Mouse (Mus musculus) testis, adult 2 months (tissue): ENCODE measurements around the gene Pjvk. TPM values are rescaled to one million over a fixed set of nuclear protein-coding genes. Genes with fewer than 3 reads are reported as not detected.
A peak's percentile ranks its signal among the peaks of the same experiment; 100 is the strongest.

Experiments used
- H3K27ac ChIP-seq: fragments of 200-500 bp; 2 replicates; pipeline ENCODE4 v1.5.1; 2012; ENCODE audit warnings: low read depth, low read length; ENCODE audit not compliant: control insufficient read depth, insufficient read depth
- H3K27me3 ChIP-seq: fragments of 200-500 bp; 2 replicates; pipeline ENCODE4 v1.6.1; 2012; ENCODE audit warnings: mild to moderate bottlenecking, low read length, moderate library complexity; ENCODE audit not compliant: control insufficient read depth, insufficient read depth
- H3K36me3 ChIP-seq: fragments of 200-500 bp; 2 replicates; pipeline ENCODE4 v1.6.1; 2012; ENCODE audit warnings: mild to moderate bottlenecking, low read length; ENCODE audit not compliant: control insufficient read depth, insufficient read depth
- H3K4me1 ChIP-seq: fragments of 200-500 bp; 2 replicates; pipeline ENCODE4 v1.6.1; 2012; ENCODE audit warnings: low read length; ENCODE audit not compliant: control insufficient read depth, insufficient read depth
- H3K4me3 ChIP-seq: fragments of 200-500 bp; 2 replicates; pipeline ENCODE4 v1.5.1; 2012; ENCODE audit warnings: low read depth, mild to moderate bottlenecking, low read length, moderate library complexity, mixed read lengths; ENCODE audit not compliant: control insufficient read depth
- CTCF ChIP-seq: fragments of 200-500 bp; IDR thresholded peaks from 2 replicates; pipeline ENCODE4 v1.5.1; 2012; ENCODE audit warnings: low read depth, mild to moderate bottlenecking, inconsistent platforms, low read length, moderate library complexity; ENCODE audit not compliant: control insufficient read depth, insufficient read depth, insufficient replicate concordance
- POLR2A ChIP-seq: fragments of 200-500 bp; IDR thresholded peaks from 2 replicates; pipeline ENCODE4 v1.6.1; 2012; ENCODE audit warnings: low read depth, mild to moderate bottlenecking, inconsistent platforms, low read length, moderate library complexity; ENCODE audit not compliant: control insufficient read depth
- polyA plus RNA-seq: library from polyadenylated mRNA; depleted of rRNA; stranded (reverse); fragments of >200 nt; gene quantifications from 2 replicates; pipeline ENCODE4 v1.2.3, GENCODE M21; 2012

Pjvk gene
- polyA plus RNA-seq, 1 experiment: 0.52 TPM

GRCm38 (mm10) chr2:76676401-76677226 is 28.3 kb downstream of the Pjvk start:
- Histone ChIP-seq H3K27me3 (no peaks in the 10 kb centered on the region), H3K27ac (no peak overlapping the region), H3K36me3 (no peaks in the 10 kb centered on the region), H3K4me3 (peak overlapping the region; percentile 93), H3K4me1 (peaks cover 11% of the 10 kb centered on the region)
- no peak for TF ChIP-seq POLR2A
- no peak for TF ChIP-seq CTCF

- no peak overlapping the region for H3K27ac ChIP-seq
- H3K4me1 ChIP-seq: no peaks in the 10 kb centered on the region; the same call in 1 of the 2 replicates
- TF ChIP-seq POLR2A (no peak), CTCF (no peak)
- no peaks in the 10 kb centered on the region; the same call in 1 of the 2 replicates for H3K27me3 ChIP-seq
- no peak overlapping the region for H3K4me3 ChIP-seq
- H3K36me3 ChIP-seq: no peaks in the 10 kb centered on the region; the same call in 1 of the 2 replicates
Observed at GRCm38 (mm10) chr2:76682301-76682700, 34.0 kb downstream of the Pjvk start.

GRCm38 (mm10) chr2:76686986-76687385 is 38.7 kb downstream of the Pjvk start:
- Histone ChIP-seq H3K4me3 (no peak overlapping the region), H3K27ac (no peak overlapping the region), H3K4me1 (no peaks in the 10 kb centered on the region; the same call in 1 of the 2 replicates), H3K27me3 (no peaks in the 10 kb centered on the region; the same call in 1 of the 2 replicates), H3K36me3 (peaks cover 1% of the 10 kb centered on the region; the same call in 1 of the 2 replicates)
- TF ChIP-seq POLR2A (no peak), CTCF (no peak)

- H3K36me3 ChIP-seq: peaks cover 1% of the 10 kb centered on the region; the same call in 1 of the 2 replicates
Observed at GRCm38 (mm10) chr2:76687608-76688007, 39.3 kb downstream of the Pjvk start.

GRCm38 (mm10) chr2:76688162-76688561 is 39.9 kb downstream of the Pjvk start:
- H3K4me3 ChIP-seq: no peak overlapping the region
- H3K36me3 ChIP-seq: peaks cover 1% of the 10 kb centered on the region; the same call in 1 of the 2 replicates
- TF ChIP-seq CTCF (no peak), POLR2A (no peak)
- H3K27ac ChIP-seq: peak overlapping the region; percentile 29; the same call in 1 of the 2 replicates
- no peaks in the 10 kb centered on the region; the same call in 1 of the 2 replicates for H3K4me1 ChIP-seq
- H3K27me3 ChIP-seq: no peaks in the 10 kb centered on the region

More at GRCm38 (mm10) chr2:76687608-76688007, 39.3 kb downstream of the Pjvk start:
- Histone ChIP-seq H3K4me1 (no peaks in the 10 kb centered on the region; the same call in 1 of the 2 replicates), H3K27me3 (no peaks in the 10 kb centered on the region; the same call in 1 of the 2 replicates), H3K27ac (no peak overlapping the region), H3K4me3 (no peak overlapping the region)
- no peak for TF ChIP-seq POLR2A

- TF ChIP-seq CTCF: no peak
- no peak for TF ChIP-seq POLR2A
- peak overlapping the region; percentile 57 for H3K27ac ChIP-seq
- no peaks in the 10 kb centered on the region for H3K27me3 ChIP-seq
- H3K36me3 ChIP-seq: peaks cover 1% of the 10 kb centered on the region; the same call in 1 of the 2 replicates
- H3K4me3 ChIP-seq: no peak overlapping the region
- H3K4me1 ChIP-seq: no peaks in the 10 kb centered on the region; the same call in 1 of the 2 replicates
Observed at GRCm38 (mm10) chr2:76690436-76691204, 42.3 kb downstream of the Pjvk start.

GRCm38 (mm10) chr2:76693765-76694164 is 45.5 kb downstream of the Pjvk start:
- Histone ChIP-seq H3K27me3 (no peaks in the 10 kb centered on the region), H3K27ac (peak overlapping the region; percentile 60; the same call in 1 of the 2 replicates), H3K4me1 (no peaks in the 10 kb centered on the region), H3K4me3 (no peak overlapping the region), H3K36me3 (no peaks in the 10 kb centered on the region; the same call in 1 of the 2 replicates)
- TF ChIP-seq POLR2A (no peak), CTCF (no peak)

GRCm38 (mm10) chr2:76695290-76695689 is 47.0 kb downstream of the Pjvk start:
- H3K36me3 ChIP-seq: no peaks in the 10 kb centered on the region; the same call in 1 of the 2 replicates
- no peaks in the 10 kb centered on the region for H3K4me1 ChIP-seq
- H3K27ac ChIP-seq: no peak overlapping the region
- no peaks in the 10 kb centered on the region for H3K27me3 ChIP-seq
- TF ChIP-seq POLR2A (no peak), CTCF (no peak)
- H3K4me3 ChIP-seq: no peak overlapping the region
